Mouse (Mus musculus) T-helper 17 cell (primary cell): ENCODE measurements around the gene Appl2.

Experiments used
- in situ Hi-C, 2 experiments: fragments of 300-600 bp; cut with MboI, MseI; formaldehyde crosslinking; loops; 1 replicate in 1 of 2; 2 replicates in 1 of 2; pipeline ENCODE4 v1.15.1; 2025; ENCODE audit warnings: high pct_unique_total_duplicates in 2 of 2

Appl2 gene

GRCm38 (mm10) chr10:83565449-83566441, 82.8 kb downstream of the Appl2 start:
- in situ Hi-C loops: no loop called here

DNA sequence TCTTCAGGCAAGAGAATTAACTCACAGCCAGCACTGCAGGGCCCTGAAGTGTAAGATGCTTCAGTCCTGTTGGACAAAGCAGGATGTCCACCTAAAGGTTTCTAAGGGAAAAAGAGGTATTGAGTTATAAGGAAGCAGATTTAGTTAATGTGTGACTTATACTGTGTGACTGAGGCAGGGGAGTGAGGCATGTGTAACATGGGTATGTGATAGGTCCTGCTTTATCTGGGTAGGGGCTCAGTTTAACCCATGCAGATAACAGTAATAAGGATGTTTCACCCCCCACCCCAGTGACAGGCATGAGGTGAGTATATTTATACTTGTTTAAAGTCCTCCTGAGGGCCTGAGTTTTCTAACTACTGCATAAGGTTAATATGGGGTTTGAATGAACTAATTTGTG, 85.5 kb downstream of the Appl2 start:
- in situ Hi-C loops: no loop called here
